Mouse (Mus musculus): ENCODE data around the gene Tirap.
"Not testable (repeated sequence)": the region's sequence is repeated elsewhere in the genome, so short reads cannot be mapped to it uniquely, and the experiment has no call there.

Tirap gene

GRCm38 (mm10) chr9:35148822-35149221, 51.3 kb downstream of the Tirap start:
- not testable (repeated sequence) for DNase-seq (ENCODE audit: low spot score in 2 of 2)

DNA sequence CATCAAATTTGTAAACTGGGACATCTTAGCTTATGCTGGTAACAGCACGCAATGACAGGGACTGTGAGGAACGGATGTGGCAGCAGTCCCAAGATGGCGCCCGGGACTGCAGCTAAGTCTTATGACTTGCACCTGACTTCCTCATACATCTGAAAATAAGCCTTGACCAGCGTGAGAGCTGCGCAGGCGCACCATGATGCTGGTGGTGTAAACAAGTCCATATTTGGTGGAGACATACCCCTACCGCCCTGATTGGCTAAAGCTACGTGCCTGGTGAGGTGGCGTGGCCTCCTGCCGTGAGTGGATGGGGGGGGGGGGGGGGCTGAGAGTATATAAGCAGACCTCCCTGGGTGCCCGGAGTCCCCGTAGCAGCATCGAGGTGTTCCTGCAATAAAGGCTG, 52.8 kb downstream of the Tirap start:
- DNase-seq (ENCODE audit: low spot score in 2 of 2) = not testable (repeated sequence)

GRCm38 (mm10) chr9:35145829-35146228, 54.3 kb downstream of the Tirap start:
- DNase-seq (ENCODE audit: low spot score in 2 of 2) = no peak

- DNase-seq (ENCODE audit: low spot score in 2 of 2) = no peak
Measured at GRCm38 (mm10) chr9:35145118-35145517, 55.0 kb downstream of the Tirap start.

DNA sequence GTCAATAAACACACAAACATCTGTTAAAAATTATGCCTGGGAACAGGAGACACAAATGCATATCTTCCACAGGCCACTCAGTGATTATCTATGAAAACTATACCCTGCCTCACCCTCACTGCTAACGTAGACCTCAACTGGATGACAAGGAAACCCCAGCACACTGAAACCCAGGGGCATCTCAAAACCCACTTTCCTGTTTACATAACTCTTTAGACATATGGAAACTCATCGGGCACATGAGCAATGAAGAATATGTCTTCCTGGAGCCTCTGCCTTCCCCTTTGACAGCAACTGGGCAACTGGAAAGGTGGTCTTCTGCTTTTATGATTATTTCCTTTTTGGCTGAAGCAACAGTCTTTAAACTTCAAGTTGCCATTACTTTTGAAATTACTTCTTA, 57.9 kb downstream of the Tirap start:
- DNase-seq (ENCODE audit: low spot score in 2 of 2) = no peak

GRCm38 (mm10) chr9:35139231-35139744, 60.8 kb downstream of the Tirap start:
- DNase-seq (ENCODE audit: low spot score in 2 of 2) = no peak

DNA sequence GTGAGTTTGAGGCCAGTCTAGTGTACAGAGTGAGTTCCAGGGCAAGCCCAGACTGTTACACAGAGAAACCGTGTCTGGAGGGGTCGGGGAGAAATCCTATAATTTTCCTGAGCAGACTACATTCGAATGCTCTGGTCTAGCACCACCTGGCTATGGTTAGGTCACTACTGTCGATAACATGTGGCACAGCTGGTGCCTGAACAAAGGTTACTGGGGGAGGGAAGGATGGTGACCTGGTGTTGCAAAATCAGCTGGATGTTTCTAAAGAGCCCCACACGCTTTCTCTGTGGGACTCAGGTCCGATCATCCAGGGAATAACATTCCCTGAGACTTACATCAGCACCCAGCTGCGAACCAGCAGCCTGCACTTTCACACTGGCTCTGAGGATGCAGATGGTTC, 62.1 kb downstream of the Tirap start:
- DNase-seq (ENCODE audit: low spot score in 2 of 2) = no peak

GRCm38 (mm10) chr9:35135575-35135974, 64.5 kb downstream of the Tirap start:
- DNase-seq (ENCODE audit: low spot score in 2 of 2) = no peak

All from frontal cortex, postnatal 10 days (tissue).